Mouse (Mus musculus) erythroblast, embryonic 14.5 days (primary cell): ENCODE results near the gene Vegfb. TPM values are rescaled to one million over a fixed set of nuclear protein-coding genes. Genes with fewer than 3 reads are reported as not detected.

Source experiments
- H3K27me3 ChIP-seq: 2 replicates; pipeline ENCODE4 v1.6.1; 2012; ENCODE audit warnings: inconsistent platforms; ENCODE audit not compliant: control insufficient read depth
- H3K36me3 ChIP-seq: 2 replicates; pipeline ENCODE4 v1.6.1; 2012; ENCODE audit warnings: mild to moderate bottlenecking, inconsistent platforms; ENCODE audit not compliant: control insufficient read depth
- H3K4me1 ChIP-seq: 2 replicates; pipeline ENCODE4 v1.6.1; 2012; ENCODE audit warnings: inconsistent platforms; ENCODE audit not compliant: control insufficient read depth
- H3K4me3 ChIP-seq: replicated peaks from 2 replicates; pipeline ENCODE3; 2012; ENCODE audit warnings: moderate library complexity, mild to moderate bottlenecking, inconsistent platforms
- H3K9me3 ChIP-seq: 2 replicates; pipeline ENCODE4 v1.6.1; 2012; ENCODE audit warnings: low read length, inconsistent platforms, mixed read lengths; ENCODE audit not compliant: control insufficient read depth
- GATA1 ChIP-seq: IDR thresholded peaks from 2 replicates; pipeline ENCODE4 v1.6.1; 2012; ENCODE audit warnings: low read length, inconsistent platforms, mixed read lengths
- TAL1 ChIP-seq: IDR thresholded peaks from 3 replicates; pipeline ENCODE4 v1.6.1; 2012; ENCODE audit warnings: low read length, inconsistent platforms, mixed read lengths
- polyA plus RNA-seq: library from polyadenylated mRNA; stranded (reverse); fragments of >175 nt; gene quantifications from 2 replicates; pipeline ENCODE4 v1.2.3, GENCODE M21; 2012

Vegfb gene
- 2.3 and 2.7 TPM in 2 replicates for polyA plus RNA-seq

- Histone ChIP-seq H3K4me1 (peaks cover 52% of the 10 kb centered on the region), H3K9me3 (no peaks in the 10 kb centered on the region), H3K4me3 (peak within 1 kb of the TSS; percentile 66), H3K27me3 (no peaks in the 10 kb centered on the region), H3K36me3 (peaks cover 35% of the 10 kb centered on the region)
- no peak for TF ChIP-seq GATA1
- no peak for TF ChIP-seq TAL1
Measured at GRCm38 (mm10) chr19:6987061-6987903, at the start of gene Vegfb. Gene Vegfb (minus strand): TSS chr19:6987651.

- H3K4me1 ChIP-seq, result peaks cover 26% of the 10 kb centered on the region
Measured at GRCm38 (mm10) chr19:7034006-7034405, 46.6 kb upstream of the Vegfb start.

DNA sequence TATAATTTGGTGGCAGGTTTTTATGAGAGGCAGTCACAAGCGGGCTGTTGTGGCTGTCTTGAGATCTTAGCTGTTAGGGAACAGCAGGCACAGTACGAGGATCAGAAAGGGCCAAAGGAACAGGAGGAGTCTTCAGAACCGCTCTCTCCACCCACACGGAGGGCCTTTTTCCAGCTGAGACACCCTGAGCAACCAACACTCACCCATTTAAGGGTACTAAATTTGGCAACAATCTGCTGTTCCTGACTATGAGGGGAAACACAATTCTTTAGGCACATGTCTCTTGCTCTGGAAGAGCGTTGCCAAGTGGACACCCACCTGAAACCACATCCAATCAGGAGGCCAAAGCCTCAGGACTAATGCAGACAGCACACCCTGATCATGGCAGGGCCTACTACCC lies 42.1 kb upstream of the Vegfb start:
- H3K27me3 ChIP-seq, result no peaks in the 10 kb centered on the region
- TF ChIP-seq TAL1, result no peak
- no peak for TF ChIP-seq GATA1
- H3K4me1 ChIP-seq, result no peaks in the 10 kb centered on the region
- no peak overlapping the region for H3K4me3 ChIP-seq
- H3K9me3 ChIP-seq, result no peaks in the 10 kb centered on the region
- H3K36me3 ChIP-seq, result peaks cover 98% of the 10 kb centered on the region

More at GRCm38 (mm10) chr19:7034006-7034405, 46.6 kb upstream of the Vegfb start:
- TF ChIP-seq GATA1, result no peak
- TF ChIP-seq TAL1, result no peak
- Histone ChIP-seq H3K4me3 (no peak overlapping the region), H3K27me3 (no peaks in the 10 kb centered on the region), H3K36me3 (peaks cover 88% of the 10 kb centered on the region), H3K9me3 (no peaks in the 10 kb centered on the region)

GRCm38 (mm10) chr19:7020224-7020641 lies 32.8 kb upstream of the Vegfb start:
- Histone ChIP-seq H3K36me3 (peaks cover 97% of the 10 kb centered on the region), H3K4me1 (peaks cover 48% of the 10 kb centered on the region), H3K27me3 (no peaks in the 10 kb centered on the region), H3K4me3 (no peak overlapping the region), H3K9me3 (no peaks in the 10 kb centered on the region)
- TF ChIP-seq GATA1 (no peak), TAL1 (no peak)

- TF ChIP-seq GATA1 (no peak), TAL1 (no peak)
- peaks cover 95% of the 10 kb centered on the region for H3K36me3 ChIP-seq
Measured at GRCm38 (mm10) chr19:7019191-7019590, 31.7 kb upstream of the Vegfb start, which contains the start of gene Fermt3. Gene Fermt3 (minus strand): TSS chr19:7019469.

DNA sequence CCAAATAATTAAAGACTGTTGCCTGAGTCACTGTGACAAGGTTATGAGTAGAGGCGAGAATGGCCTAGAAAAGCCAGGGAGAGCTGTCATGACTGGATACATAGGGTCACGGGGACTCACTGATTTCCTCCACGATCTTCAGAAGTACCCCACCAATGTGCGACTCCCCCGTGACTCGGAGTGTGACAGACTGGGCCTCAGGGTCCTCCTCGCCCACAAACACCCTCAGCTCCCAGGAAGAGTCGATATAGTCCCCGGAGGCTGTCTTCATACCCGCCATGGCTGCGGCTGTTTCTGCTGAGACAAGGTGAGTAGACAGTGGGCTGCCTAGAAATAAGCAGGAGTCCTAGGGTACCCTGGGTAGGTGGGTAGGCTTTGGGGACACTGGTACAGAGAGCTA lies 31.1 kb upstream of the Vegfb start:
- peaks cover 60% of the 10 kb centered on the region for H3K4me1 ChIP-seq
- no peaks in the 10 kb centered on the region for H3K27me3 ChIP-seq
- no peaks in the 10 kb centered on the region for H3K9me3 ChIP-seq
- peaks cover 95% of the 10 kb centered on the region for H3K36me3 ChIP-seq
- TF ChIP-seq TAL1 (no peak), GATA1 (no peak)
- H3K4me3 ChIP-seq, result peak overlapping the region; percentile 71

More at GRCm38 (mm10) chr19:7019191-7019590, 31.7 kb upstream of the Vegfb start, which contains the start of gene Fermt3:
- Histone ChIP-seq H3K4me1 (peaks cover 56% of the 10 kb centered on the region), H3K27me3 (no peaks in the 10 kb centered on the region), H3K4me3 (peak within 1 kb of the TSS; percentile 71), H3K9me3 (no peaks in the 10 kb centered on the region)

DNA sequence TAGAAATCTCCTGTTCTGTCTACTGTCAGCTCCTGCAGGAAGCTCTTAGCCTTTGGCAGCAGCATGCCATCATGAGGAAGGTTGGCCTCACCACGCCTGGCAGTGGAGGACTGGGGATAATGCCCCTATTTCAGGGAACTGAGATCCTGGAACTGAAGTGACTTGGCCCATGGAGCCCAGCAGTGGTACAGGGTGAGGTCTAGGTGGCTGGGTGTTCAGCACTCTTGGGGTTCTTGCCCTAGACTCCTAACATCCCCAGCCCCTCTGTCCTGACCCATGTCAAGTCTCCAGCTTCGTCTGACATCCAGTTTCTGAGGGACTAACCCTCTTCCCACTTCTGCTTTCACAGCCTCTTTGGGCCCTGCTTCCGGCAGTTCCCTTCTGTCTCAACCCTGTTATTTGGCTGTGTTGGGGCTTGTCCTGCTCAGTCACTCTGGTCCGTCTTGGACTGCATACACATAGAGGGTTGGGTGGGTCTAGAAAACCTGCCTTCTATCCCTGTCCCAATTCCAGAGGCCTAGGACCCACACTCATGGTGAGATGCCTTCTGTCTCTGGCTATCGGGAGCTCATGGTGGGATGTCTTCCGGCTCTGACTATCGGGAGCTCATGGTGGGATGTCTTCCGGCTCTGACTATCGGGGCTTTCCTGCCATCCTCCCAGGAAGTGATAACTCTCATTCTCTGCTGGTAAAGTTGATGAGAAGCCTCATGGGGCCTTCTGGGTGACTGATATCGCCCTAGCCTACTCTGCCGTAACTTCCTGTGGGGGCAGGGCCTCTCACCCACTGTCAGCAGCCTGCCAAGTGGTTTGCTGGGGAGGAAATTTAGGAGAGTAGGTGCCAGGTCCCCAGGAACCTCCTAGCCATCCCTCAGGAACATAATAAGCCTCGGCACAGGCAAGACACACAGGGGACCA lies 30.3 kb upstream of the Vegfb start:
- H3K27me3 ChIP-seq, result no peaks in the 10 kb centered on the region
- no peaks in the 10 kb centered on the region for H3K9me3 ChIP-seq
- peaks cover 95% of the 10 kb centered on the region for H3K36me3 ChIP-seq
- H3K4me3 ChIP-seq, result peak overlapping the region; percentile 71
- H3K4me1 ChIP-seq, result peaks cover 65% of the 10 kb centered on the region
- TF ChIP-seq GATA1, result peak; percentile 57
- TF ChIP-seq TAL1, result peak; percentile 40; the same call in 2 of the 3 replicates

DNA sequence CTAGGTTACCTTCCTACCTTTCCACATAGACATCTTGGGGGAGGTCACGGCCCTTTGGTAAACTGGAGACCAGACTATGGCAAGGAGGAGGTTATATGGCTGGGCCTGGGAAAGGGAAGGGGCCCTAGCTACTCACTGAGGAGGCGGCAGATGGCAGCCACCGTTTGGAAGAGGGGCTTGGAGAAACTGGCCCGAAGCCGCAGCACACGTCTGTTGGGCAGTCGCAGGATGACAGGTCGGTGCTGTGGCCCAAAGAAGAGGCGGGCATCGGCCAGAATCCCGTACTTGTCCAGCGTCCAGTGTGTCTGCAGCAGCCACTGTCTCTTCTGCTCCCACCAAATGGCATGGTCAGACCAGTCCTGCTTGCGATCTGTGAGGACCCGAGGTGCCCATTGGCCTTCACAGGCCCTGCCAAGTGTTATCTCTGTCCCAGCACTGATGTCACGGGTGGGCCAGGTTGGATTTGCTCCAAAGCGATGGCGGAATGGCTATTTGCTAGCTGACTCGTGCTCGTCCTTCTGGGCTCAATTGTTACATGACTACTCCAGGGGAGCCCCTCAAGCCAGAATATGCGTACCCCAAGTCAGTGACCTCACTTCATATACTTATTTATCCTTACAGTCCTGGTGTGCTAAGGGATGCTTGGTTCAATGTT lies 27.2 kb upstream of the Vegfb start:
- H3K36me3 ChIP-seq, result peaks cover 84% of the 10 kb centered on the region
- peaks cover 54% of the 10 kb centered on the region for H3K4me1 ChIP-seq
- no peaks in the 10 kb centered on the region for H3K9me3 ChIP-seq
- H3K4me3 ChIP-seq, result no peak overlapping the region
- TF ChIP-seq GATA1 (no peak), TAL1 (no peak)
- H3K27me3 ChIP-seq, result no peaks in the 10 kb centered on the region
